Mouse (Mus musculus): ENCODE results near the gene Crxos. TPM values are rescaled to one million over a fixed set of nuclear protein-coding genes. Genes with fewer than 3 reads are reported as not detected.

The Crxos gene
- polyA plus RNA-seq, 1 experiment from 2014 or later, result not detected

- Histone ChIP-seq H3K36me3 (0 out of 2 replicates have a peak, but pooled peaks cover 4% of the 10 kb centered on the region), H3K4me1 (peaks cover 23% of the 10 kb centered on the region), H3K4me3 (no peak overlapping the region), H3K9me3 (replicated peaks) (peaks cover 9% of the 10 kb centered on the region; the same call in 1 of the 2 replicates), H3K27ac (replicated peaks) (no peak overlapping the region), H3K27me3 (ENCODE audit: low read depth, poor library complexity, severe bottlenecking) (0 out of 2 replicates have a peak, but pooled peaks cover 10% of the 10 kb centered on the region)
- WGBS, result 87% methylated on average over 15 of the region's 15 CpGs
- no peak for DNase-seq (ENCODE audit: low spot score)
Observed at GRCm38 (mm10) chr7:15950008-15950407, 67.6 kb downstream of the Crxos start.

DNA sequence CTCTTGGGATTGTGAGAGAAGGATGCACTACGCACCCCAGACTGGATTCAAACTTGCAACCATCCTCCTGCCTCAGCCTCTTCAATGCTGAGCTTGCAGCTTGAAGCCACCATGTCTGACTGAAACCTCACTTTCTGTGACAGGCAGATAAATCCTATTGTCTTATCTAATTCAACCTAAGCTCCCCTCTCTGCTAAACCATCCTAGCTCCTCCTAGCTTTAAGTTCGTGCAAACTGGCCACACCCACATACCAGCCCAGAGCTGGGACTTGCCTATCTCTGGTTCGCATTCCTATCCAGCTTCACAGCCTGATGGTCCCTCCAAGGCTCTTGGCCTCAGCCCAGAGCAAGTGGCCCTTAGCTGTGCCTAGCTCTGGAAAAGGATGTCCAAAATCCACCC lies 70.0 kb downstream of the Crxos start:
- Histone ChIP-seq H3K4me1 (peaks cover 25% of the 10 kb centered on the region), H3K9me3 (replicated peaks) (peaks cover 9% of the 10 kb centered on the region; the same call in 1 of the 2 replicates), H3K36me3 (0 out of 2 replicates have a peak, but pooled peaks cover 4% of the 10 kb centered on the region), H3K27me3 (ENCODE audit: low read depth, poor library complexity, severe bottlenecking) (peaks cover 28% of the 10 kb centered on the region), H3K4me3 (no peak overlapping the region), H3K27ac (replicated peaks) (no peak overlapping the region)
- 76% methylated on average over 3 of the region's 3 CpGs for WGBS
- DNase-seq (ENCODE audit: low spot score), result no peak

Other genes starting within 250 kb of the Crxos start
- gene Obox3, start 242.7 kb upstream of the Crxos start, polyA plus RNA-seq (2016; fragmentation: Nextera tagmentation; extraction: Ambion mirVana), result not detected in 2 replicates
- not detected in 2 replicates for gene Obox5, start 132.5 kb upstream of the Crxos start, polyA plus RNA-seq (2016; fragmentation: Nextera tagmentation; extraction: Ambion mirVana)
- not detected in 2 replicates for gene Obox6, start 42.9 kb upstream of the Crxos start, polyA plus RNA-seq (2016; fragmentation: Nextera tagmentation; extraction: Ambion mirVana)
- gene Crx, start 2.6 kb upstream of the Crxos start, polyA plus RNA-seq (2016; fragmentation: Nextera tagmentation; extraction: Ambion mirVana), result 0.15 and 0.53 TPM in 2 replicates
- 864 and 990 TPM in 2 replicates for gene Selenow, start 39.8 kb downstream of the Crxos start, polyA plus RNA-seq (2016; fragmentation: Nextera tagmentation; extraction: Ambion mirVana)
- 181 and 183 TPM in 2 replicates for gene Nop53, start 63.5 kb downstream of the Crxos start, polyA plus RNA-seq (2016; fragmentation: Nextera tagmentation; extraction: Ambion mirVana)
- 12.5 and 13.6 TPM in 2 replicates for gene Ehd2, start 85.0 kb downstream of the Crxos start, polyA plus RNA-seq (2016; fragmentation: Nextera tagmentation; extraction: Ambion mirVana)
- gene Bicra, start 165.3 kb downstream of the Crxos start, polyA plus RNA-seq (2016; fragmentation: Nextera tagmentation; extraction: Ambion mirVana), result 6.9 and 8.2 TPM in 2 replicates
- gene Zfp541, start 179.2 kb downstream of the Crxos start, polyA plus RNA-seq (2016; fragmentation: Nextera tagmentation; extraction: Ambion mirVana), result not detected in 2 replicates
- gene Napa, start 215.8 kb downstream of the Crxos start, polyA plus RNA-seq (2016; fragmentation: Nextera tagmentation; extraction: Ambion mirVana), result 187 and 188 TPM in 2 replicates
- gene Kptn, start 237.3 kb downstream of the Crxos start, polyA plus RNA-seq (2016; fragmentation: Nextera tagmentation; extraction: Ambion mirVana), result 28.8 and 30.6 TPM in 2 replicates
- gene Slc8a2, start 247.2 kb downstream of the Crxos start, polyA plus RNA-seq (2016; fragmentation: Nextera tagmentation; extraction: Ambion mirVana), result 0.21 and 0.25 TPM in 2 replicates

Data from midbrain, embryonic 10.5 days (tissue).